Mouse (Mus musculus): ENCODE data around the gene Gcnt7. TPM values are rescaled to one million over a fixed set of nuclear protein-coding genes. Genes with fewer than 3 reads are reported as not detected.
A peak's percentile ranks its signal among the peaks of the same experiment; 100 is the strongest.

The Gcnt7 gene
- total RNA-seq, 4 experiments from 2014 or later: not detected

- DNase-seq (ENCODE audit: low spot score): no peak
These were observed 2.3 kb upstream of the Gcnt7 start for GRCm38 (mm10) chr2:172460647-172461046.

- DNase-seq (ENCODE audit: low spot score): no peak
These were observed 5.9 kb downstream of the Gcnt7 start for GRCm38 (mm10) chr2:172452458-172452857.

GRCm38 (mm10) chr2:172452031-172452430 lies 6.4 kb downstream of the Gcnt7 start:
- DNase-seq (ENCODE audit: low spot score): no peak

- no peak for DNase-seq (ENCODE audit: low spot score)
These were observed 7.8 kb downstream of the Gcnt7 start for GRCm38 (mm10) chr2:172450640-172451039.

GRCm38 (mm10) chr2:172448329-172448728 lies 10.1 kb downstream of the Gcnt7 start:
- no peak for DNase-seq (ENCODE audit: low spot score)

GRCm38 (mm10) chr2:172447317-172447716 lies 11.1 kb downstream of the Gcnt7 start:
- no peak for DNase-seq (ENCODE audit: low spot score)

- DNase-seq (ENCODE audit: low spot score): no peak
These were observed 12.8 kb downstream of the Gcnt7 start for GRCm38 (mm10) chr2:172445617-172446016.

- no peak for DNase-seq (ENCODE audit: low spot score)
These were observed 17.2 kb downstream of the Gcnt7 start for GRCm38 (mm10) chr2:172441176-172441575.

GRCm38 (mm10) chr2:172440640-172441005 lies 17.8 kb downstream of the Gcnt7 start:
- DNase-seq (ENCODE audit: low spot score): no peak

GRCm38 (mm10) chr2:172439843-172440639 lies 18.4 kb downstream of the Gcnt7 start, which contains the start of gene Rtf2:
Gene Rtf2 (plus strand): TSS chr2:172440556.
- DNase-seq (ENCODE audit: low spot score): peak; percentile 99

- DNase-seq (ENCODE audit: low spot score): no peak
These were observed 20.9 kb downstream of the Gcnt7 start for GRCm38 (mm10) chr2:172437371-172437952.

- DNase-seq (ENCODE audit: low spot score): no peak
These were observed 24.6 kb downstream of the Gcnt7 start for GRCm38 (mm10) chr2:172433746-172434145.

- no peak for DNase-seq (ENCODE audit: low spot score)
These were observed 27.8 kb downstream of the Gcnt7 start for GRCm38 (mm10) chr2:172430609-172431008.

- DNase-seq (ENCODE audit: low spot score): no peak
These were observed 40.2 kb downstream of the Gcnt7 start for GRCm38 (mm10) chr2:172418208-172418607.

GRCm38 (mm10) chr2:172416876-172417275 lies 41.5 kb downstream of the Gcnt7 start:
- no peak for DNase-seq (ENCODE audit: low spot score)

GRCm38 (mm10) chr2:172416218-172416617 lies 42.2 kb downstream of the Gcnt7 start:
- DNase-seq (ENCODE audit: low spot score): no peak

GRCm38 (mm10) chr2:172413894-172414293 lies 44.5 kb downstream of the Gcnt7 start:
- no peak for DNase-seq (ENCODE audit: low spot score)

- no peak for DNase-seq (ENCODE audit: low spot score)
These were observed 45.1 kb downstream of the Gcnt7 start for GRCm38 (mm10) chr2:172413273-172413672.

GRCm38 (mm10) chr2:172412454-172412853 lies 45.9 kb downstream of the Gcnt7 start:
- no peak for DNase-seq (ENCODE audit: low spot score)

- no peak for DNase-seq (ENCODE audit: low spot score)
These were observed 47.3 kb downstream of the Gcnt7 start for GRCm38 (mm10) chr2:172411091-172411490.

- no peak for DNase-seq (ENCODE audit: low spot score)
These were observed 47.7 kb downstream of the Gcnt7 start for GRCm38 (mm10) chr2:172410686-172411085.

GRCm38 (mm10) chr2:172407499-172407898 lies 50.9 kb downstream of the Gcnt7 start:
- DNase-seq (ENCODE audit: low spot score): no peak

GRCm38 (mm10) chr2:172406173-172406572 lies 52.2 kb downstream of the Gcnt7 start:
- no peak for DNase-seq (ENCODE audit: low spot score)
